Mouse (Mus musculus): ENCODE data around the gene Cdh8. TPM values are rescaled to one million over a fixed set of nuclear protein-coding genes. Genes with fewer than 3 reads are reported as not detected.

The Cdh8 gene
- polyA plus RNA-seq, 1 experiment, result not detected

- Histone ChIP-seq H3K36me3 (replicated peaks; ENCODE audit: low read length) (no peaks in the 10 kb centered on the region), H3K4me3 (replicated peaks) (no peak overlapping the region), H3K9me3 (no peaks in the 10 kb centered on the region), H3K4me1 (no peaks in the 10 kb centered on the region), H3K27me3 (replicated peaks) (no peaks in the 10 kb centered on the region)
- no peak for TF ChIP-seq FLI1 (IDR thresholded peaks at IDR 0.05; ENCODE audit: low read length)
- no peak for TF ChIP-seq GATA1 (IDR thresholded peaks at IDR 0.05; ENCODE audit: borderline replicate concordance, low read length)
Observed at GRCm38 (mm10) chr8:99393908-99394307, 22.4 kb downstream of the Cdh8 start.

GRCm38 (mm10) chr8:99370104-99370503, 46.2 kb downstream of the Cdh8 start:
- Histone ChIP-seq H3K27me3 (replicated peaks) (no peaks in the 10 kb centered on the region), H3K4me1 (no peaks in the 10 kb centered on the region), H3K9me3 (peaks cover 7% of the 10 kb centered on the region; the same call in 1 of the 2 replicates), H3K36me3 (replicated peaks; ENCODE audit: low read length) (no peaks in the 10 kb centered on the region), H3K4me3 (replicated peaks) (no peak overlapping the region)
- TF ChIP-seq GATA1 (IDR thresholded peaks at IDR 0.05; ENCODE audit: borderline replicate concordance, low read length), result no peak
- no peak for TF ChIP-seq FLI1 (IDR thresholded peaks at IDR 0.05; ENCODE audit: low read length)

- no peak overlapping the region for H3K4me3 ChIP-seq (replicated peaks)
Observed at GRCm38 (mm10) chr8:99369166-99369565, 47.1 kb downstream of the Cdh8 start.

GRCm38 (mm10) chr8:99368449-99368848, 47.8 kb downstream of the Cdh8 start:
- peaks cover 7% of the 10 kb centered on the region; the same call in 1 of the 2 replicates for H3K9me3 ChIP-seq
- TF ChIP-seq GATA1 (IDR thresholded peaks at IDR 0.05; ENCODE audit: borderline replicate concordance, low read length) (no peak), FLI1 (IDR thresholded peaks at IDR 0.05; ENCODE audit: low read length) (no peak)
- H3K4me3 ChIP-seq (replicated peaks), result no peak overlapping the region
- no peaks in the 10 kb centered on the region for H3K4me1 ChIP-seq
- no peaks in the 10 kb centered on the region for H3K36me3 ChIP-seq (replicated peaks; ENCODE audit: low read length)
- H3K27me3 ChIP-seq (replicated peaks), result no peaks in the 10 kb centered on the region

More at GRCm38 (mm10) chr8:99369166-99369565, 47.1 kb downstream of the Cdh8 start:
- Histone ChIP-seq H3K9me3 (peaks cover 7% of the 10 kb centered on the region; the same call in 1 of the 2 replicates), H3K36me3 (replicated peaks; ENCODE audit: low read length) (no peaks in the 10 kb centered on the region), H3K27me3 (replicated peaks) (no peaks in the 10 kb centered on the region), H3K4me1 (no peaks in the 10 kb centered on the region)
- TF ChIP-seq GATA1 (IDR thresholded peaks at IDR 0.05; ENCODE audit: borderline replicate concordance, low read length) (no peak), FLI1 (IDR thresholded peaks at IDR 0.05; ENCODE audit: low read length) (no peak)

- Histone ChIP-seq H3K27me3 (replicated peaks) (no peaks in the 10 kb centered on the region), H3K4me1 (no peaks in the 10 kb centered on the region), H3K4me3 (replicated peaks) (no peak overlapping the region), H3K36me3 (replicated peaks; ENCODE audit: low read length) (no peaks in the 10 kb centered on the region), H3K9me3 (no peaks in the 10 kb centered on the region)
- TF ChIP-seq GATA1 (IDR thresholded peaks at IDR 0.05; ENCODE audit: borderline replicate concordance, low read length) (no peak), FLI1 (IDR thresholded peaks at IDR 0.05; ENCODE audit: low read length) (no peak)
Observed at GRCm38 (mm10) chr8:99353923-99354322, 62.3 kb downstream of the Cdh8 start.

- TF ChIP-seq GATA1 (IDR thresholded peaks at IDR 0.05; ENCODE audit: borderline replicate concordance, low read length), result no peak
- no peak for TF ChIP-seq FLI1 (IDR thresholded peaks at IDR 0.05; ENCODE audit: low read length)
- no peaks in the 10 kb centered on the region for H3K27me3 ChIP-seq (replicated peaks)
- H3K4me1 ChIP-seq, result no peaks in the 10 kb centered on the region
- no peak overlapping the region for H3K4me3 ChIP-seq (replicated peaks)
- H3K9me3 ChIP-seq, result no peaks in the 10 kb centered on the region
- no peaks in the 10 kb centered on the region for H3K36me3 ChIP-seq (replicated peaks; ENCODE audit: low read length)
Observed at GRCm38 (mm10) chr8:99353221-99353620, 63.0 kb downstream of the Cdh8 start.

GRCm38 (mm10) chr8:99349456-99349855, 66.8 kb downstream of the Cdh8 start:
- Histone ChIP-seq H3K27me3 (replicated peaks) (no peaks in the 10 kb centered on the region), H3K36me3 (replicated peaks; ENCODE audit: low read length) (no peaks in the 10 kb centered on the region), H3K4me1 (no peaks in the 10 kb centered on the region), H3K4me3 (replicated peaks) (no peak overlapping the region), H3K9me3 (no peaks in the 10 kb centered on the region)
- TF ChIP-seq FLI1 (IDR thresholded peaks at IDR 0.05; ENCODE audit: low read length) (no peak), GATA1 (IDR thresholded peaks at IDR 0.05; ENCODE audit: borderline replicate concordance, low read length) (no peak)

- Histone ChIP-seq H3K27me3 (replicated peaks) (no peaks in the 10 kb centered on the region), H3K4me3 (replicated peaks) (no peak overlapping the region), H3K4me1 (no peaks in the 10 kb centered on the region), H3K9me3 (no peaks in the 10 kb centered on the region), H3K36me3 (replicated peaks; ENCODE audit: low read length) (no peaks in the 10 kb centered on the region)
- TF ChIP-seq FLI1 (IDR thresholded peaks at IDR 0.05; ENCODE audit: low read length), result no peak
Observed at GRCm38 (mm10) chr8:99348618-99349017, 67.7 kb downstream of the Cdh8 start.

- Histone ChIP-seq H3K4me3 (replicated peaks) (no peak overlapping the region), H3K36me3 (replicated peaks; ENCODE audit: low read length) (no peaks in the 10 kb centered on the region), H3K9me3 (no peaks in the 10 kb centered on the region), H3K27me3 (replicated peaks) (no peaks in the 10 kb centered on the region), H3K4me1 (no peaks in the 10 kb centered on the region)
- TF ChIP-seq GATA1 (IDR thresholded peaks at IDR 0.05; ENCODE audit: borderline replicate concordance, low read length) (no peak), FLI1 (IDR thresholded peaks at IDR 0.05; ENCODE audit: low read length) (no peak)
Observed at GRCm38 (mm10) chr8:99339310-99339709, 77.0 kb downstream of the Cdh8 start.

GRCm38 (mm10) chr8:99327559-99327958, 88.7 kb downstream of the Cdh8 start:
- H3K36me3 ChIP-seq (replicated peaks; ENCODE audit: low read length), result no peaks in the 10 kb centered on the region
- TF ChIP-seq GATA1 (IDR thresholded peaks at IDR 0.05; ENCODE audit: borderline replicate concordance, low read length) (no peak), FLI1 (IDR thresholded peaks at IDR 0.05; ENCODE audit: low read length) (no peak)
- H3K4me3 ChIP-seq (replicated peaks), result no peak overlapping the region
- no peaks in the 10 kb centered on the region for H3K4me1 ChIP-seq
- H3K9me3 ChIP-seq, result no peaks in the 10 kb centered on the region
- H3K27me3 ChIP-seq (replicated peaks), result no peaks in the 10 kb centered on the region

GRCm38 (mm10) chr8:99314561-99314960, 101.7 kb downstream of the Cdh8 start:
- no peaks in the 10 kb centered on the region; the same call in 1 of the 2 replicates for H3K4me1 ChIP-seq
- TF ChIP-seq FLI1 (IDR thresholded peaks at IDR 0.05; ENCODE audit: low read length) (no peak), GATA1 (IDR thresholded peaks at IDR 0.05; ENCODE audit: borderline replicate concordance, low read length) (no peak)
- H3K36me3 ChIP-seq (replicated peaks; ENCODE audit: low read length), result no peaks in the 10 kb centered on the region
- H3K4me3 ChIP-seq (replicated peaks), result no peak overlapping the region
- no peaks in the 10 kb centered on the region for H3K9me3 ChIP-seq
- no peaks in the 10 kb centered on the region for H3K27me3 ChIP-seq (replicated peaks)

All from megakaryocyte, embryonic 14.5 days (primary cell).